Mouse (Mus musculus) lung, postnatal 0 days (tissue): ENCODE measurements around the gene Smarca5.

Source experiments
- CTCF ChIP-seq: IDR thresholded peaks from 2 replicates; pipeline ENCODE4 v1.5.1; 2016; ENCODE audit warnings: antibody characterized with exemption, mild to moderate bottlenecking
- EP300 ChIP-seq: IDR thresholded peaks from 2 replicates; pipeline ENCODE4 v1.6.1; 2016; ENCODE audit warnings: antibody characterized with exemption, mild to moderate bottlenecking, control low read depth

DNA sequence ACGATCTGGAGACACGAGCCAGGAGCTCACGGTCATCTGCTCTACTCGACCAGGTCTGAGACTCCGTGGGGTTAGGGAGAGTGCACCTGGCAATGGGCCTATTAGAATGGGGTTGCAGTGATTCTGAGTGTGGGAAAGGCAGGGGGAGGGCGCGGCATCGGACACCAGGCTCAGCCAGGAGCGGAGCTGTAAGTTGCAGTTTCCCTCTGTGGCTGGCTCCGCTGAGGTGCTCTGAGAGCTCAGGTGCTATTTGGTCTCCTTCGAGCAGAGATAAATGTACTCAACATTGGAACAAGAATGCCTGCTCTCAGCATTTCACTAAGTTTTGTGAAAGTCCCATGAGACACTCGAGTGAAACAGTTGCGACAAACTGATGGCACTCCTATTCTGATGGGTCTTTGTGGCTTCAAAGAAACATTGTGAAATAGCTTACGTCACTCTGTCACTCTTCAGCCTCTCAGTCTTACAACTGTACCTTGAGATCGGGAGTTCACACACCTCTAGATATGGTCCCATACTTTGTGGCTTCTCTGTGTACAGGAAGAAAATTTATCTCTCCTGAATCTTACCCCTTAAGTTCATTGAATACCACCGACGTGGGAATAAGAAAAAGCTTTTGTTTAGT, 69.9 kb downstream of the Smarca5 start:
- TF ChIP-seq EP300 (no peak), CTCF (no peak)
